Mouse (Mus musculus) ES-E14 (cell line): ENCODE results near the gene Arhgef10l. TPM values are rescaled to one million over a fixed set of nuclear protein-coding genes. Genes with fewer than 3 reads are reported as not detected.

ENCODE experiments used
- DNase-seq: peaks from one replicate; pipeline ENCODE4 v3.0.0-alpha.2; 2013; ENCODE audit warnings: low read depth, low spot score
- H3K27ac ChIP-seq: 2 replicates; pipeline ENCODE4 v1.5.1; 2012; ENCODE audit warnings: low read depth, mild to moderate bottlenecking, low read length, moderate library complexity, mixed read lengths; ENCODE audit not compliant: poor library complexity, insufficient read depth, severe bottlenecking
- H3K36me3 ChIP-seq: 2 replicates; pipeline ENCODE4 v1.6.1; 2012; ENCODE audit warnings: mild to moderate bottlenecking, low read length, moderate library complexity, mixed read lengths; ENCODE audit not compliant: control insufficient read depth, poor library complexity, insufficient read depth, severe bottlenecking
- H3K4me1 ChIP-seq, 2 experiments: fragments of 150-350 bp in 1 of 2; sonication (generic) in 1 of 2; 2 replicates each; pipeline ENCODE4 v1.6.1; 2012; ENCODE audit warnings: low read length in 2 of 2, mild to moderate bottlenecking in 1 of 2, mixed read lengths in 1 of 2; ENCODE audit not compliant: control insufficient read depth in 2 of 2, insufficient read depth in 2 of 2, poor library complexity in 1 of 2
- H3K4me3 ChIP-seq, 2 experiments: fragments of 150-350 bp in 1 of 2; sonication (generic) in 1 of 2; 2 replicates each; pipeline ENCODE4 v1.5.1; 2012; ENCODE audit warnings: low read length in 2 of 2, low read depth in 1 of 2, mild to moderate bottlenecking in 1 of 2, mixed read lengths in 1 of 2; ENCODE audit not compliant: insufficient read depth in 1 of 2, poor library complexity in 1 of 2, severe bottlenecking in 1 of 2
- H3K9ac ChIP-seq: 2 replicates; pipeline ENCODE4 v1.6.1; 2012; ENCODE audit warnings: low read depth, mild to moderate bottlenecking, low read length, mixed read lengths; ENCODE audit not compliant: poor library complexity, insufficient read depth, severe bottlenecking
- H3K9me3 ChIP-seq: fragments of 150-350 bp; sonication (generic); 2 replicates; pipeline ENCODE4 v1.6.1; 2012; ENCODE audit warnings: low read depth, mild to moderate bottlenecking, low read length; ENCODE audit not compliant: control insufficient read depth, insufficient read depth
- CHD2 ChIP-seq: IDR thresholded peaks from 2 replicates; pipeline ENCODE4 v1.6.1; 2014; ENCODE audit warnings: mild to moderate bottlenecking, low read depth, low read length, inconsistent platforms
- HCFC1 ChIP-seq: IDR thresholded peaks from 2 replicates; pipeline ENCODE4 v1.6.1; 2012; ENCODE audit warnings: low read length, inconsistent platforms, borderline replicate concordance; ENCODE audit not compliant: insufficient read depth
- MAFK ChIP-seq: IDR thresholded peaks from 2 replicates; pipeline ENCODE4 v1.6.1; 2014; ENCODE audit warnings: mild to moderate bottlenecking, low read depth, low read length, inconsistent platforms; ENCODE audit not compliant: insufficient read depth
- ZC3H11A ChIP-seq: IDR thresholded peaks from 2 replicates; pipeline ENCODE4 v1.6.1; 2012; ENCODE audit warnings: low read depth, mild to moderate bottlenecking, inconsistent platforms, low read length, borderline replicate concordance
- ZNF384 ChIP-seq: IDR thresholded peaks from 2 replicates; pipeline ENCODE4 v1.6.1; 2012; ENCODE audit warnings: low read depth, low read length, inconsistent platforms
- in situ Hi-C, 2 experiments: fragments of 600-800 bp; cut with MboI; formaldehyde crosslinking; loops; one replicate each; pipeline ENCODE4 v1.15.1; 2025; ENCODE audit warnings: low sequenced_read_pairs in 2 of 2, inconsistent platforms in 1 of 2; ENCODE audit not compliant: unreplicated experiment in 2 of 2
- total RNA-seq: library from RNA; depleted of rRNA; stranded (reverse); fragments of 300-350 nt; gene quantifications from 2 replicates; pipeline ENCODE4 v1.2.3, GENCODE M21; 2012

Gene Arhgef10l
- total RNA-seq, 1 experiment = 14.8 TPM

- H3K4me1 ChIP-seq = peaks cover 3 to 13% of the 10 kb centered on the region in 2 experiments; a peak in 2 of 4 replicates
- H3K4me3 ChIP-seq = peak overlapping the region; percentile 75 to 80
- H3K27ac ChIP-seq = no peak overlapping the region
- in situ Hi-C loops = no loop called here
- no peaks in the 10 kb centered on the region for H3K9me3 ChIP-seq
- H3K36me3 ChIP-seq = no peaks in the 10 kb centered on the region
- peak overlapping the region; percentile 71 for H3K9ac ChIP-seq
- no peak for TF ChIP-seq CHD2
- no peak for TF ChIP-seq ZNF384
- TF ChIP-seq ZC3H11A = no peak
- no peak for TF ChIP-seq HCFC1
- TF ChIP-seq MAFK = no peak
- no peak for DNase-seq
Measured at GRCm38 (mm10) chr4:140648443-140649206, 17.2 kb downstream of the Arhgef10l start.

GRCm38 (mm10) chr4:140647711-140648421 lies 17.9 kb downstream of the Arhgef10l start:
- Histone ChIP-seq H3K4me3 (peak overlapping the region; percentile 75 to 80), H3K27ac (no peak overlapping the region), H3K36me3 (no peaks in the 10 kb centered on the region), H3K9ac (peak overlapping the region; percentile 71), H3K4me1 (peaks cover 3 to 13% of the 10 kb centered on the region in 2 experiments; a peak in 2 of 4 replicates), H3K9me3 (no peaks in the 10 kb centered on the region)
- TF ChIP-seq HCFC1 (no peak), CHD2 (no peak)
- no peak for DNase-seq
- in situ Hi-C loops = no loop called here

GRCm38 (mm10) chr4:140645638-140646037 lies 20.2 kb downstream of the Arhgef10l start:
- Histone ChIP-seq H3K4me3 (no peak overlapping the region), H3K9ac (no peak overlapping the region), H3K27ac (no peak overlapping the region), H3K4me1 (peaks cover 3 to 15% of the 10 kb centered on the region in 2 experiments; a peak in 3 of 4 replicates), H3K36me3 (no peaks in the 10 kb centered on the region), H3K9me3 (no peaks in the 10 kb centered on the region)
- no peak for TF ChIP-seq ZNF384
- no peak for TF ChIP-seq HCFC1
- TF ChIP-seq ZC3H11A = no peak
- no peak for TF ChIP-seq CHD2
- no peak for TF ChIP-seq MAFK
- DNase-seq = no peak
- in situ Hi-C loops = no loop called here

- Histone ChIP-seq H3K4me3 (no peak overlapping the region), H3K4me1 (peaks cover 3 to 18% of the 10 kb centered on the region in 2 experiments; a peak in 3 of 4 replicates), H3K9ac (no peak overlapping the region), H3K27ac (no peak overlapping the region), H3K36me3 (no peaks in the 10 kb centered on the region), H3K9me3 (no peaks in the 10 kb centered on the region)
- no peak for DNase-seq
- in situ Hi-C loops = no loop called here
- TF ChIP-seq ZC3H11A = no peak
- TF ChIP-seq ZNF384 = no peak
- no peak for TF ChIP-seq HCFC1
- TF ChIP-seq MAFK = no peak
- no peak for TF ChIP-seq CHD2
Measured at GRCm38 (mm10) chr4:140644701-140645100, 21.1 kb downstream of the Arhgef10l start.
